Mouse (Mus musculus) embryonic fibroblast, embryonic 13.5 days (primary cell): ENCODE results near the gene Xpnpep2. TPM values are rescaled to one million over a fixed set of nuclear protein-coding genes. Genes with fewer than 3 reads are reported as not detected.

Experiments used
- H3K27ac ChIP-seq: 2 replicates; pipeline ENCODE4 v1.5.1; 2012; ENCODE audit warnings: low read length, control low read depth, inconsistent platforms; ENCODE audit not compliant: insufficient read depth
- H3K4me1 ChIP-seq: 2 replicates; pipeline ENCODE4 v1.6.1; 2011; ENCODE audit warnings: low read length; ENCODE audit not compliant: control insufficient read depth, insufficient read depth
- H3K4me3 ChIP-seq: 2 replicates; pipeline ENCODE4 v1.5.1; 2011; ENCODE audit warnings: mild to moderate bottlenecking, control low read depth, low read length; ENCODE audit not compliant: insufficient read depth
- CTCF ChIP-seq: IDR thresholded peaks from 2 replicates; pipeline ENCODE4 v1.5.1; 2011; ENCODE audit warnings: mild to moderate bottlenecking, control low read depth, low read length, moderate library complexity, borderline replicate concordance; ENCODE audit not compliant: insufficient read depth
- POLR2A ChIP-seq: IDR thresholded peaks from 2 replicates; pipeline ENCODE4 v1.6.1; 2011; ENCODE audit warnings: low read depth, mild to moderate bottlenecking, control low read depth, low read length, moderate library complexity
- polyA plus RNA-seq: library from polyadenylated mRNA; stranded (reverse); fragments of >200 nt; gene quantifications from 2 replicates; pipeline ENCODE4 v1.2.4, GENCODE M21; 2011; ENCODE audit warnings: low read depth; ENCODE audit not compliant: missing spikeins, insufficient read length

Gene Xpnpep2
- polyA plus RNA-seq, 1 experiment, result 1.6 TPM

DNA sequence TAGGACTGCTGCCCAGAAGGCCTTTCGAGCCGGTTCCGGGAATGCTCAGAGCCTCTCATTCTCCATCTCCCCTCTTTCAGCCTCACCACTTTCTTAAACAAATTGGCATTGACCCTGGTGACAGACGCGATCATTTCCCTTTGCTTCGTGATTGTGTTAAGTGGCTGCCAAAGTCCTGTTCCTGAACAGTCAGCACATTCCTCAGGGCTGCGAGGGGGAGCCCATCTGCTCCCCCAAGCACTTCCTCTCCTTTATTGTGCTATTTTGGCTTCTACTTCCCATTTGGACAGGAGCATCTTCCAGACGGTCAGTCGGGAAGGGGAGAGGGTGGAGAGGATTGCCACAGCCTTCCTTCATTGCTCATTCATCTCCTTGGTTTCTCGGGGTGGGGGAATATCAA, 16.4 kb upstream of the Xpnpep2 start:
- no peak overlapping the region for H3K27ac ChIP-seq
- H3K4me3 ChIP-seq, result no peak overlapping the region
- H3K4me1 ChIP-seq, result no peaks in the 10 kb centered on the region
- TF ChIP-seq POLR2A (no peak), CTCF (no peak)

DNA sequence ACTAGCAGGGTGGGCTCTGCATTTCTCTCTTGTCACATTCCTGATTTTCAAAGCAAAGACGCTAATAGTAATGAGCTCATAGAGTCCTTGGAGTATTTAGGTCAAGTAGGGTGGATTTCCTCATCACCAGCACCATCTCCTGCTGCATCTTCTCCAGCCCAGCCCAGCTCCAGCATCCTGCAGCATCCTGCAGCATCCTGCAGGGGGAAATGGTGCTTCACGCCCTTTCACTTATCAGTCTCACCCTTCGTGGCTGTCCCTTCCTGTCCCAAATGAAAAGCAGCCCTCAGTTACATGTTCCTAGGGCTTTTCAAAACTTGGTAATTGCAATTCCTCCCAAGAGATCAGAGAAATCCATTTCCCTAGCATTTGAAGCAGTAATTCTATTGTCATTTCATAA, 15.0 kb upstream of the Xpnpep2 start:
- Histone ChIP-seq H3K4me1 (no peaks in the 10 kb centered on the region), H3K4me3 (no peak overlapping the region), H3K27ac (no peak overlapping the region)
- no peak for TF ChIP-seq POLR2A
- no peak for TF ChIP-seq CTCF

- H3K27ac ChIP-seq, result no peak overlapping the region
- no peaks in the 10 kb centered on the region for H3K4me1 ChIP-seq
- H3K4me3 ChIP-seq, result no peak overlapping the region
- TF ChIP-seq POLR2A (no peak), CTCF (no peak)
Observed at GRCm38 (mm10) chrX:48094658-48095057, 13.9 kb upstream of the Xpnpep2 start.

GRCm38 (mm10) chrX:48096580-48096979, 11.9 kb upstream of the Xpnpep2 start:
- no peaks in the 10 kb centered on the region for H3K4me1 ChIP-seq
- TF ChIP-seq POLR2A, result no peak
- no peak for TF ChIP-seq CTCF
- H3K4me3 ChIP-seq, result no peak overlapping the region
- H3K27ac ChIP-seq, result no peak overlapping the region

DNA sequence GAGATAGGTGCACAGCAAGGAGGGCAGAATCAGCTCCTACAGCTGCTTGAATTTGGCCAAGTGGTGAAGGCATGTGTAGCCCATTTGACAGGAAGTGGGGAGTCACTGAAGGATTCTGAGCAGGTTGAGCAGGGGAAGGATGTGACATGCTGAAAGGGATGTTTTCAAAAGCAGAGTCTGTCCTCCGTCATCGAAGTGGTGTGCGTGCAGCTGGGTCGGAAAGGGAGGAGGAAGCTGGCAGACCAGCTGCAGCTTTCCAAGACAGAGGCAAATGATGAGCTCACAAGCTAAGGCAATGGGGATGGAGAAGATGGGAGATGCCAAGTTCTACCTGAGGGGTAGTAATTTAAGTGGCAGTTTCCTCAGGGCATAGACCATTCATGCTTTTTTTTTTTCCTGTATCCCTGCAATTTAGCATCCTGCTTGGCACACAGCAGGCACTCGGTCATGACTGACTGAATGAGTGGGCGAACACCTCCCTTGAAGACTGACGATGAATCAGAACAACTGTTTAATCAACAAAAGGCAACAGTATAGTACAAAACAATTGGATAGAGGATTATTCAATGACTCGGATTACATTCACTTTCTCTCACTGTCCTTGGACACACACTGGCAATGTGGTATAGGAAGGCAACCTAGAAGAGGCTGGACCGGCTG, 9.9 kb upstream of the Xpnpep2 start:
- no peaks in the 10 kb centered on the region for H3K4me1 ChIP-seq
- no peak overlapping the region for H3K27ac ChIP-seq
- no peak for TF ChIP-seq CTCF
- no peak for TF ChIP-seq POLR2A
- no peak overlapping the region for H3K4me3 ChIP-seq

- H3K4me3 ChIP-seq, result no peak overlapping the region
- no peak overlapping the region for H3K27ac ChIP-seq
- no peaks in the 10 kb centered on the region for H3K4me1 ChIP-seq
- TF ChIP-seq CTCF (peak; percentile 55; the same call in 1 of the 2 replicates), POLR2A (no peak)
Observed at GRCm38 (mm10) chrX:48099871-48100270, 8.7 kb upstream of the Xpnpep2 start.

- Histone ChIP-seq H3K4me3 (no peak overlapping the region), H3K4me1 (peaks cover 3% of the 10 kb centered on the region; the same call in 1 of the 2 replicates), H3K27ac (no peak overlapping the region)
- TF ChIP-seq POLR2A (no peak), CTCF (no peak)
Observed at GRCm38 (mm10) chrX:48103256-48103655, 5.3 kb upstream of the Xpnpep2 start.

- Histone ChIP-seq H3K4me1 (peaks cover 5% of the 10 kb centered on the region; the same call in 1 of the 2 replicates), H3K27ac (no peak overlapping the region), H3K4me3 (no peak overlapping the region)
- TF ChIP-seq POLR2A, result no peak
- no peak for TF ChIP-seq CTCF
Observed at GRCm38 (mm10) chrX:48104736-48105441, 3.6 kb upstream of the Xpnpep2 start.

DNA sequence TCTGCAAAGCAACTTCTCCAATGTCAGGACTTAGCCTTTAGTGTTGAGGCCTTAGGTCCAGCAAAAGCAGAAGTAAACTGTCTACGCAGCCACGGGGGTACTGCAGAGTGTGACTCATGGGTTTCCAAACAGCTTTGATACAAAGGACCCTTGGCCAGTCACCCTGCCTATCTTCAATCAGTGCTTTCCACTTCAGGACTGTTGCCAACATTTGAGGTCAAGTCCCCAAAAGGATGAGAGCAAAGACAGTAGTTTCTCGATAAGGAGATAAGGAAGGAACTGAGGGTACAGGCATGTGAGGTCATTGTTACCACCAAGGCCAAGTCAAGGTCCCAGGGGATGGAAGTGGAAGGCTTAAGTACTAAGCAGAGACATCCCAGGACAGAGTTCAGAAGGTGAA, 2.3 kb upstream of the Xpnpep2 start:
- Histone ChIP-seq H3K27ac (no peak overlapping the region), H3K4me3 (no peak overlapping the region), H3K4me1 (peaks cover 5% of the 10 kb centered on the region; the same call in 1 of the 2 replicates)
- TF ChIP-seq CTCF (no peak), POLR2A (no peak)

- no peak for TF ChIP-seq POLR2A
- no peak for TF ChIP-seq CTCF
Observed at GRCm38 (mm10) chrX:48109316-48109655, 761 bp downstream of the Xpnpep2 start.

More at GRCm38 (mm10) chrX:48109316-48109655, 761 bp downstream of the Xpnpep2 start:
- H3K4me1 ChIP-seq, result peaks cover 5% of the 10 kb centered on the region; the same call in 1 of the 2 replicates
- no peak overlapping the region for H3K4me3 ChIP-seq
- H3K27ac ChIP-seq, result no peak overlapping the region
